Mouse (Mus musculus) hindbrain, embryonic 11.5 days (tissue): Measurements from ENCODE around the gene Eomes. TPM values are rescaled to one million over a fixed set of nuclear protein-coding genes. Genes with fewer than 3 reads are reported as not detected.
A peak's percentile ranks its signal among the peaks of the same experiment; 100 is the strongest.

Experiments
- ATAC-seq: fragments of 200-750 bp; cut with Nextera tagmentation; 2 replicates; pipeline ENCODE4 v1.8.0; 2017; ENCODE audit warnings: mild to moderate bottlenecking, moderate TSS enrichment, moderate library complexity; ENCODE audit not compliant: low FRiP score
- DNase-seq: peaks from one replicate; pipeline ENCODE4 v3.0.0-alpha.2; 2015; ENCODE audit warnings: low spot score
- H3K27ac ChIP-seq: fragments of 300-500 bp; sonication (generic); 2 replicates; pipeline ENCODE4 v1.5.1; 2014; ENCODE audit warnings: mild to moderate bottlenecking, low read depth, low read length
- H3K27me3 ChIP-seq: fragments of 300-500 bp; sonication (generic); 2 replicates; pipeline ENCODE4 v1.6.1; 2014; ENCODE audit warnings: mild to moderate bottlenecking, low read length, moderate library complexity, mixed read lengths; ENCODE audit not compliant: control insufficient read depth, insufficient read depth
- H3K36me3 ChIP-seq: fragments of 300-500 bp; sonication (generic); 2 replicates; pipeline ENCODE4 v1.6.1; 2014; ENCODE audit warnings: mild to moderate bottlenecking, low read length, moderate library complexity, mixed read lengths; ENCODE audit not compliant: control insufficient read depth, insufficient read depth
- H3K4me1 ChIP-seq: fragments of 300-500 bp; sonication (generic); replicated peaks from 2 replicates; pipeline ENCODE4 v1.6.1; 2014; ENCODE audit warnings: low read length, mixed read lengths; ENCODE audit not compliant: control insufficient read depth, insufficient read depth
- H3K4me2 ChIP-seq: fragments of 300-500 bp; sonication (generic); replicated peaks from 2 replicates; pipeline ENCODE4 v1.6.1; 2014; ENCODE audit warnings: mild to moderate bottlenecking, low read depth, low read length
- H3K4me3 ChIP-seq: fragments of 300-500 bp; sonication (generic); 2 replicates; pipeline ENCODE4 v1.5.1; 2014; ENCODE audit warnings: low read depth, low read length
- H3K9ac ChIP-seq: fragments of 300-500 bp; sonication (generic); 2 replicates; pipeline ENCODE4 v1.6.1; 2014; ENCODE audit warnings: low read depth, low read length
- H3K9me3 ChIP-seq: fragments of 300-500 bp; sonication (generic); 2 replicates; pipeline ENCODE4 v1.6.1; 2016; ENCODE audit warnings: low read length; ENCODE audit not compliant: control insufficient read depth
- WGBS: fragments of 180-500 bp; shearing (Covaris S2); extraction: QIAGEN DNeasy Blood & Tissue Kit; methylation state at CpG from one replicate; pipeline ENCODE4 v1.1.7; 2014; 5-methylcytosine and 5-hydroxymethylcytosine counted together
- polyA plus RNA-seq: library from polyadenylated mRNA; unstranded; fragments of >200 nt; fragmentation: Nextera tagmentation; extraction: Ambion mirVana; gene quantifications from 2 replicates; pipeline ENCODE4 v1.2.1, GENCODE M21; 2014

The Eomes gene
- polyA plus RNA-seq, 1 experiment from 2014 or later = 0.11 TPM

DNA sequence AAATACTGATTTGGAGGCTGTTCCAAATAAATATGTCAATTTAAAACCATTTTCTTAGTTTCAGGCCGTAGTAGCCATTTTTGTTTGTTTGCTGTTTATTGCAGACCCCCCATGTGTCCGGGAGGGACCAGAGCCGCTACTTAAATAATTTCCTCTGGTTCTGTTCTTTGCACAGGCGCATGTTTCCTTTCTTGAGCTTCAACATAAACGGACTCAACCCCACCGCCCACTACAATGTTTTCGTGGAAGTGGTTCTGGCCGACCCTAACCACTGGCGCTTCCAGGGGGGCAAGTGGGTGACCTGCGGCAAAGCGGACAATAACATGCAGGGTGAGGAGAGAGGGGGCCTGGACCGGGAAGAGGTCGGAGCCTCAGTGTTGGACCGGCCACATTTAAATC lies 2.3 kb downstream of the Eomes start:
- H3K4me1 ChIP-seq = peaks cover 4% of the 10 kb centered on the region
- H3K27me3 ChIP-seq = peaks cover 79% of the 10 kb centered on the region
- WGBS = 3% methylated on average over 14 of the region's 14 CpGs
- H3K9me3 ChIP-seq = no peaks in the 10 kb centered on the region
- H3K36me3 ChIP-seq = no peaks in the 10 kb centered on the region
- no peak overlapping the region for H3K4me3 ChIP-seq
- no peak overlapping the region for H3K27ac ChIP-seq
- no peak overlapping the region for H3K4me2 ChIP-seq
- peak; percentile 33 for DNase-seq
- ATAC-seq = no peak
- H3K9ac ChIP-seq = no peak overlapping the region

DNA sequence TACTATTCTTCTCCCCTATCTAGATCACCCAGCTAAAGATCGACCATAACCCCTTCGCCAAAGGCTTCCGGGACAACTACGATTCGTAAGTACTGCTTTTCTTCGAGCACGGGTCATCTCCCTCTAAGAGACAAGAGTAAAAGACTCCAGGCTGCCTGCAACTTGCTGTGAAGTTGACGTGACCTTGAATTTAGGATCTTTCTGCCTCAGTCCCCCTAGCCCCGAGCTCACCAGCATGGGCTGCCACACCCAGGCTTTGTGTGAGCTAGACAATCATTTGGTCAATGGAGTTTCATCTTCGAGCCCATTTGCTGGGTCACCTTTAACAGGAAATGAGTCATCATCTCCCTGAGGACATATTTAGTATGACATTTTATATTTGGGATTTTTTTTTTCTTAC lies 4.2 kb downstream of the Eomes start:
- no peak for ATAC-seq
- Histone ChIP-seq H3K36me3 (no peaks in the 10 kb centered on the region), H3K27ac (no peak overlapping the region), H3K4me2 (no peak overlapping the region), H3K27me3 (peaks cover 85% of the 10 kb centered on the region), H3K9me3 (no peaks in the 10 kb centered on the region), H3K4me1 (peaks cover 4% of the 10 kb centered on the region), H3K9ac (no peak overlapping the region), H3K4me3 (no peak overlapping the region)
- 73% methylated on average over 10 of the region's 10 CpGs for WGBS
- DNase-seq = no peak

DNA sequence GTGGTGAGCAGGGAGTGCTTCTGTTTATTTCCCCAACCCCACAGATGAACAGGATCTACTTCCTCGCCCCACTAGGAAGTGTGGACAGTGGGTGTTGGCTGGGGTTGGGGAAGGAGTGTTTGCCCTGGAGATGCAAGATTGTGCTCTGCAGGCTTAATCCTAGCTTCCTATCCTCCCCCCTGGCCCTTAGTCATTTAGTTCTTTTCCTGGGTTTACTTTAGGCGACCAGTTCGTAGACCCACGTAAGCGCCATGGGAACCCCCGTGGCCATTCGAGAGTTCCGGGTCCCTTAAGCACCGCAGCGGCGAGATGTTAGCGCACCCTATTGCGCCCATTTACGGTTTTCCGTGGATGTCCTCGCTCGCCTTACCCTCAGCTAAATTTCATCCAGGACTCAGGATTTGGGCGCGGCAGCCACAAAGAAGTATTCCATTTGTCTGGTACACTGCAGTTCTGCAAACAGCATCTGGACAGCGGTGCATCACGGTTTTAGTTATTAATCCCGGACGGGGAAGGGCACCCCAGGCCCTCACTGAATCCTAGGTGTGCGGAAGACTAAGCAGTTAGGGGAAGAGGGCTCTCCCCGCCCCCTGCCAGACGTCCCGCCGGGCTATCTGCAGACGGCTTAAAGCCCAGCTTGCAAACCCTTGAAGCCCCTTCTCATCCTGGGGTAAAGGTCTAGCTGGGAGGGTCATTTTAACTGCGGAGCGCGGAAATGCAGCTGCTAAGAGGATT lies 8.5 kb downstream of the Eomes start:
- Histone ChIP-seq H3K36me3 (no peaks in the 10 kb centered on the region), H3K27me3 (peaks cover 70% of the 10 kb centered on the region), H3K4me3 (no peak overlapping the region), H3K4me1 (no peaks in the 10 kb centered on the region), H3K9ac (no peak overlapping the region), H3K4me2 (no peak overlapping the region), H3K9me3 (no peaks in the 10 kb centered on the region), H3K27ac (no peak overlapping the region)
- ATAC-seq = no peak
- WGBS = 1% methylated on average over 32 of the region's 32 CpGs
- DNase-seq = peak; percentile 54

DNA sequence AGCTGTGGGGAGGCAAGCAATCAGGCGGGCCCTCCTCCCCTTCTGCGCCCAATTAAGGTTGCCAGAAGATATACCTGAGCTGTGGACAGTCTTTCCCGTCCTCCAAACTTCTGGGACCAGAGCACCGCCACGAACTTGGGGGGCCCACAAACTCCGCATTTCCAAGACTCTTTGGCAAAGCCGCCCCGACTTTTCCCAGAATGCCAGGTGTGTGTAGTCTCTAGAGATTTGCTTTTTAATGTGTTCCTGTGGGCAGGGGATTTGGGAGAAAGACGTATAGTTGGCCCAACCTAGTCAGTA lies 9.0 kb downstream of the Eomes start:
- no peak overlapping the region for H3K4me2 ChIP-seq
- DNase-seq (peak; percentile 46), ATAC-seq (no peak)
- no peaks in the 10 kb centered on the region for H3K36me3 ChIP-seq
- no peak overlapping the region for H3K9ac ChIP-seq
- no peaks in the 10 kb centered on the region for H3K4me1 ChIP-seq
- H3K4me3 ChIP-seq = no peak overlapping the region
- under 1% methylated on average over 9 of the region's 9 CpGs for WGBS
- no peak overlapping the region for H3K27ac ChIP-seq
- H3K27me3 ChIP-seq = peaks cover 67% of the 10 kb centered on the region
- no peaks in the 10 kb centered on the region for H3K9me3 ChIP-seq

GRCm38 (mm10) chr9:118487636-118488035 lies 9.6 kb downstream of the Eomes start:
- H3K27ac ChIP-seq = no peak overlapping the region
- H3K36me3 ChIP-seq = no peaks in the 10 kb centered on the region
- no peak overlapping the region for H3K4me3 ChIP-seq
- H3K4me1 ChIP-seq = no peaks in the 10 kb centered on the region
- peaks cover 63% of the 10 kb centered on the region for H3K27me3 ChIP-seq
- no peak overlapping the region for H3K9ac ChIP-seq
- ATAC-seq (no peak), DNase-seq (peak; percentile 56)
- no peaks in the 10 kb centered on the region for H3K9me3 ChIP-seq
- WGBS = 1% methylated on average over 22 of the region's 22 CpGs
- peak overlapping the region; percentile 37; the same call in 1 of the 2 replicates for H3K4me2 ChIP-seq

DNA sequence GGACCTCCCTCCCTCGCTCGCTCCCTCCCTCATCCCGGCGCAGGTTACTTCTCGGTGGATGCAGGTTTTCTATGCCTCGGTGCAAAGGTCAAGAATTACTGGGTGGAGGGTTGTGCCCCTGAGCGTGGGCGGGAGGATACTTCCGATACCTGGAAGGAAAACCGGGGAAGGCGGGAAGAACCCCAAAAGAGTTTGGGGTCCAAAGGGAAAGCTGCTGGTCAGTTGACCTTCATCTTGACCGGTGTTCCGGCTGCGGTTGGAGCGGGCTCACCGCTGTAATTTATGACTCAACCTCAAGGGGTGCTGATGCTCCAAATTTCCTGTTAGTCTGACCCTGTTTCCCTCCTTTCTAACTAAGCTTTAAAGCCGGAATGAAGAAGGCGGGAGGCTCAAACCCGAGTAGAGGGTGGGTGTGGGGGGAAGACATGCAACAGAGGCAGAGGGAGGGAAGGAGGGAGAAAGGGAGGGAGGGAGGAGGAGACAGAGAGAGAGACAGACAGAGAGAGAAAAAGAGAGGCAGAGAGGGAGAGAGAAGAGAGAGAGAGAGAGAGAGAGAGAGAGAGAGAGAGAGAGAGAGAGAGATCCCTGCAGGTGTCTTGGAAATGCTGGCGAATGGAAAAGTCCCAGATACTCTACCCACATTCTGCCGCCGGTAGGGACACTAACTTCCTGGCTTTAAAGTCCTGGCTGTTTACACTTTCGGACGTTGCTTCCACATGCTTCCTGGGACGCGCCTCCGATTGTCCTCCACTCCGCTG lies 10.3 kb downstream of the Eomes start:
- DNase-seq (peak; percentile 74), ATAC-seq (peak; percentile 58; the same call in 1 of the 2 replicates)
- H3K4me2 ChIP-seq = peak overlapping the region; percentile 37
- no peaks in the 10 kb centered on the region for H3K4me1 ChIP-seq
- no peaks in the 10 kb centered on the region for H3K9me3 ChIP-seq
- H3K4me3 ChIP-seq = peak overlapping the region; percentile 15
- no peak overlapping the region for H3K9ac ChIP-seq
- no peak overlapping the region for H3K27ac ChIP-seq
- under 1% methylated on average over 28 of the region's 28 CpGs for WGBS
- H3K27me3 ChIP-seq = peaks cover 58% of the 10 kb centered on the region
- H3K36me3 ChIP-seq = no peaks in the 10 kb centered on the region

GRCm38 (mm10) chr9:118488896-118489578 lies 11.0 kb downstream of the Eomes start:
- under 1% methylated on average over 20 of the region's 20 CpGs for WGBS
- no peaks in the 10 kb centered on the region for H3K4me1 ChIP-seq
- DNase-seq (peak; percentile 55), ATAC-seq (no peak)
- H3K4me2 ChIP-seq = peak overlapping the region; percentile 46
- no peaks in the 10 kb centered on the region for H3K9me3 ChIP-seq
- no peak overlapping the region for H3K9ac ChIP-seq
- no peak overlapping the region for H3K27ac ChIP-seq
- no peaks in the 10 kb centered on the region for H3K36me3 ChIP-seq
- peaks cover 53% of the 10 kb centered on the region for H3K27me3 ChIP-seq
- H3K4me3 ChIP-seq = peak overlapping the region; percentile 21; the same call in 1 of the 2 replicates

GRCm38 (mm10) chr9:118489579-118490019 lies 11.6 kb downstream of the Eomes start:
- peak overlapping the region; percentile 21; the same call in 1 of the 2 replicates for H3K4me3 ChIP-seq
- peak overlapping the region; percentile 46; the same call in 1 of the 2 replicates for H3K4me2 ChIP-seq
- peak; percentile 76 for ATAC-seq
- H3K9ac ChIP-seq = 0 out of 2 replicates have a peak overlapping the region, but pooled peaks have one; percentile 29
- peaks cover 48% of the 10 kb centered on the region for H3K27me3 ChIP-seq
- peak; percentile 86 for DNase-seq
- H3K9me3 ChIP-seq = no peaks in the 10 kb centered on the region
- H3K36me3 ChIP-seq = no peaks in the 10 kb centered on the region
- under 1% methylated on average over 16 of the region's 16 CpGs for WGBS
- H3K4me1 ChIP-seq = no peaks in the 10 kb centered on the region
- H3K27ac ChIP-seq = no peak overlapping the region
